In genomic region chr10:80683647-80684046, GRCm38 (mm10) we compare ENCODE assay signal across 21 mouse cellular contexts. TPM values are rescaled to one million over a fixed set of nuclear protein-coding genes. Genes with fewer than 3 reads are reported as not detected.
DNase-seq lines count a peak whose midpoint lies in the region; ATAC-seq lines count a peak whose summit lies in the region.
"Had no signal": no experiment of that assay in that cellular context is flagged by ENCODE, and none has a peak within 500 bp of the region (broad histone marks: within the 10 kb centered on the region; RNA-seq: fewer than 3 reads in every experiment).

No protein-coding gene starts in this region.

- no peaks in the 10 kb centered on the region for H3K9me3 ChIP-seq in heart, embryonic 11.5 days (replicated peaks; ENCODE audit: control insufficient read depth, low read length)
- no peaks in the 10 kb centered on the region for H3K9me3 ChIP-seq in neural tube, embryonic 13.5 days
- no peaks in the 10 kb centered on the region for H3K9me3 ChIP-seq in neural tube, embryonic 15.5 days (replicated peaks)
- no peaks in the 10 kb centered on the region for H3K9me3 ChIP-seq in liver, embryonic 15.5 days (replicated peaks)
- H3K9me3 ChIP-seq: embryonic facial prominence, embryonic 10.5 days; embryonic facial prominence, embryonic 15.5 days; forebrain, embryonic 12.5 days; heart, embryonic 12.5 days; limb, embryonic 13.5 days; midbrain, embryonic 12.5 days; neural tube, embryonic 12.5 days had no signal

- peak; percentile 53 to 73 for DNase-seq in adrenal gland, adult (ENCODE audit: inconsistent age in 2 of 2, low spot score in 1 of 2)
- DNase-seq in adrenal gland, postnatal 14 days: no peak
- no peak for DNase-seq in heart, adult 8-10 months (ENCODE audit: low spot score)
- DNase-seq in urinary bladder, postnatal 10 days (ENCODE audit: low spot score): no peak

- H3K9ac ChIP-seq in heart, embryonic 11.5 days (ENCODE audit: low read depth, low read length): no peak overlapping the region
- H3K9ac ChIP-seq in neural tube, embryonic 13.5 days: no peak overlapping the region
- no peak overlapping the region for H3K9ac ChIP-seq in neural tube, embryonic 15.5 days (replicated peaks)
- no peak overlapping the region for H3K9ac ChIP-seq in liver, embryonic 15.5 days
- H3K9ac ChIP-seq: embryonic facial prominence, embryonic 15.5 days; forebrain, embryonic 12.5 days; forebrain, postnatal 0 days; heart, embryonic 12.5 days; hindbrain, embryonic 14.5 days; limb, embryonic 13.5 days; lung, embryonic 14.5 days; midbrain, embryonic 12.5 days; neural tube, embryonic 12.5 days had no signal

- WGBS in heart, embryonic 11.5 days (ENCODE audit: insufficient replicate concordance): 86% methylated on average over 1 of the region's 1 CpGs
- 91% methylated on average over 1 of the region's 1 CpGs for WGBS in neural tube, embryonic 13.5 days
- 91% methylated on average over 1 of the region's 1 CpGs for WGBS in neural tube, embryonic 15.5 days
- WGBS in liver, embryonic 15.5 days (ENCODE audit: insufficient replicate concordance): 85% methylated on average over 1 of the region's 1 CpGs

- 0 out of 2 replicates have a peak overlapping the region, but pooled peaks have one; percentile 2 for H3K27ac ChIP-seq in heart, embryonic 11.5 days (ENCODE audit: low read depth, low read length)
- no peak overlapping the region for H3K27ac ChIP-seq in neural tube, embryonic 13.5 days (replicated peaks)
- no peak overlapping the region for H3K27ac ChIP-seq in neural tube, embryonic 15.5 days (replicated peaks)
- peak overlapping the region; percentile 94 for H3K27ac ChIP-seq in liver, embryonic 15.5 days (replicated peaks)
- H3K27ac ChIP-seq: embryonic facial prominence, embryonic 10.5 days; embryonic facial prominence, embryonic 15.5 days; forebrain, embryonic 12.5 days; hindbrain, embryonic 14.5 days; layer of hippocampus, adult 2 months; limb, embryonic 13.5 days; midbrain, embryonic 12.5 days; neural tube, embryonic 12.5 days had no signal

- peaks cover 7% of the 10 kb centered on the region for H3K36me3 ChIP-seq in heart, embryonic 11.5 days (ENCODE audit: control insufficient read depth, insufficient read depth, low read length)
- H3K36me3 ChIP-seq in neural tube, embryonic 13.5 days: peaks cover 54% of the 10 kb centered on the region
- H3K36me3 ChIP-seq in neural tube, embryonic 15.5 days: peaks cover 45% of the 10 kb centered on the region
- peaks cover 42% of the 10 kb centered on the region for H3K36me3 ChIP-seq in liver, embryonic 15.5 days (replicated peaks)

- no peaks in the 10 kb centered on the region for H3K27me3 ChIP-seq in heart, embryonic 11.5 days (ENCODE audit: control insufficient read depth, insufficient read depth, low read length)
- no peaks in the 10 kb centered on the region for H3K27me3 ChIP-seq in neural tube, embryonic 13.5 days
- no peaks in the 10 kb centered on the region for H3K27me3 ChIP-seq in neural tube, embryonic 15.5 days (replicated peaks)
- H3K27me3 ChIP-seq in liver, embryonic 15.5 days: no peaks in the 10 kb centered on the region
- H3K27me3 ChIP-seq: CH12.LX; embryonic facial prominence, embryonic 15.5 days; forebrain, embryonic 12.5 days; heart, embryonic 12.5 days; limb, embryonic 13.5 days; midbrain, embryonic 12.5 days; neural tube, embryonic 12.5 days had no signal

- ATAC-seq in heart, embryonic 11.5 days (replicated peaks; ENCODE audit: insufficient number of reproducible peaks, low FRiP score, low TSS enrichment): no peak
- no peak for ATAC-seq in neural tube, embryonic 13.5 days (ENCODE audit: low read depth)
- ATAC-seq in neural tube, embryonic 15.5 days (ENCODE audit: low FRiP score): no peak
- no peak for ATAC-seq in liver, embryonic 15.5 days (ENCODE audit: insufficient read depth)
- ATAC-seq: forebrain, postnatal 0 days had no signal

- H3K4me2 ChIP-seq in heart, embryonic 11.5 days: no peak overlapping the region
- H3K4me2 ChIP-seq in neural tube, embryonic 13.5 days: no peak overlapping the region
- H3K4me2 ChIP-seq in neural tube, embryonic 15.5 days: no peak overlapping the region
- H3K4me2 ChIP-seq in liver, embryonic 15.5 days: no peak overlapping the region
- H3K4me2 ChIP-seq: embryonic facial prominence, embryonic 15.5 days; forebrain, embryonic 12.5 days; heart, embryonic 12.5 days; hindbrain, embryonic 14.5 days; limb, embryonic 13.5 days; lung, embryonic 14.5 days; midbrain, embryonic 12.5 days; neural tube, embryonic 12.5 days had no signal

- no peak overlapping the region for H3K4me3 ChIP-seq in heart, embryonic 11.5 days (ENCODE audit: low read depth, low read length)
- 0 out of 2 replicates have a peak overlapping the region, but pooled peaks have one; percentile 1 for H3K4me3 ChIP-seq in neural tube, embryonic 13.5 days
- no peak overlapping the region for H3K4me3 ChIP-seq in neural tube, embryonic 15.5 days (replicated peaks)
- H3K4me3 ChIP-seq in liver, embryonic 15.5 days (replicated peaks): no peak overlapping the region
- H3K4me3 ChIP-seq: embryonic facial prominence, embryonic 10.5 days; embryonic facial prominence, embryonic 15.5 days; forebrain, embryonic 12.5 days; heart, embryonic 12.5 days; layer of hippocampus, adult 2 months; limb, embryonic 13.5 days; midbrain, embryonic 12.5 days; myocyte; neural tube, embryonic 12.5 days had no signal

- peaks cover 15% of the 10 kb centered on the region for H3K4me1 ChIP-seq in heart, embryonic 11.5 days (ENCODE audit: control insufficient read depth, insufficient read depth, low read length)
- H3K4me1 ChIP-seq in neural tube, embryonic 13.5 days (replicated peaks): peaks cover 17% of the 10 kb centered on the region
- peaks cover 11% of the 10 kb centered on the region for H3K4me1 ChIP-seq in neural tube, embryonic 15.5 days
- H3K4me1 ChIP-seq in liver, embryonic 15.5 days (replicated peaks): peaks cover 65% of the 10 kb centered on the region

RNA-seq across cellular contexts. Expression of gene Mknk2, which starts 5.7 kb away (rescaled TPM):
- 224 and 226 TPM in 2 replicates for total RNA-seq in adrenal gland, postnatal 14 days (2021)
- polyA plus RNA-seq in heart, embryonic 11.5 days (2014; fragmentation: Nextera tagmentation; extraction: Ambion mirVana): 62.1 and 68.8 TPM in 2 replicates
- 100 to 1,000 TPM; 197 to 243 (median 216) TPM for total RNA-seq in heart, adult 8-10 months (2022)
- 61.4 and 63.4 TPM in 2 replicates for polyA plus RNA-seq in neural tube, embryonic 13.5 days (2015; fragmentation: Nextera tagmentation; extraction: Ambion mirVana)
- polyA plus RNA-seq in neural tube, embryonic 15.5 days (2015; fragmentation: Nextera tagmentation; extraction: Ambion mirVana): 56.2 and 70.3 TPM in 2 replicates
- polyA plus RNA-seq in liver, embryonic 15.5 days (2015; fragmentation: Nextera tagmentation; extraction: Ambion mirVana): 74.9 and 84.6 TPM in 2 replicates

RNA-seq across cellular contexts. Expression of gene Mob3a, which starts 18.1 kb away (rescaled TPM):
- total RNA-seq in adrenal gland, postnatal 14 days (2021): 12.8 and 24.1 TPM in 2 replicates
- polyA plus RNA-seq in heart, embryonic 11.5 days (2014; fragmentation: Nextera tagmentation; extraction: Ambion mirVana): 38.9 and 39.0 TPM in 2 replicates
- 1 to 10 TPM; 3.8 to 6.0 (median 5.4) TPM for total RNA-seq in heart, adult 8-10 months (2022)
- 46.4 and 55.1 TPM in 2 replicates for polyA plus RNA-seq in neural tube, embryonic 13.5 days (2015; fragmentation: Nextera tagmentation; extraction: Ambion mirVana)
- polyA plus RNA-seq in neural tube, embryonic 15.5 days (2015; fragmentation: Nextera tagmentation; extraction: Ambion mirVana): 53.0 and 58.8 TPM in 2 replicates
- polyA plus RNA-seq in liver, embryonic 15.5 days (2015; fragmentation: Nextera tagmentation; extraction: Ambion mirVana): 28.0 and 31.6 TPM in 2 replicates

RNA-seq across cellular contexts. Expression of gene Izumo4, which starts 18.3 kb away (rescaled TPM):
- 12.1 and 12.6 TPM in 2 replicates for total RNA-seq in adrenal gland, postnatal 14 days (2021)
- 8.2 and 8.5 TPM in 2 replicates for polyA plus RNA-seq in heart, embryonic 11.5 days (2014; fragmentation: Nextera tagmentation; extraction: Ambion mirVana)
- 1 to 10 TPM; 2.2 to 5.3 (median 3.6) TPM for total RNA-seq in heart, adult 8-10 months (2022)
- 37.2 and 39.1 TPM in 2 replicates for polyA plus RNA-seq in neural tube, embryonic 13.5 days (2015; fragmentation: Nextera tagmentation; extraction: Ambion mirVana)
- polyA plus RNA-seq in neural tube, embryonic 15.5 days (2015; fragmentation: Nextera tagmentation; extraction: Ambion mirVana): 43.3 and 46.8 TPM in 2 replicates
- 7.1 and 8.1 TPM in 2 replicates for polyA plus RNA-seq in liver, embryonic 15.5 days (2015; fragmentation: Nextera tagmentation; extraction: Ambion mirVana)

RNA-seq across cellular contexts. Expression of gene Btbd2, which starts 26.8 kb away (rescaled TPM):
- 53.5 and 58.0 TPM in 2 replicates for total RNA-seq in adrenal gland, postnatal 14 days (2021)
- polyA plus RNA-seq in heart, embryonic 11.5 days (2014; fragmentation: Nextera tagmentation; extraction: Ambion mirVana): 37.6 and 47.0 TPM in 2 replicates
- 10 to 100 TPM; 44.0 to 52.5 (median 48.5) TPM for total RNA-seq in heart, adult 8-10 months (2022)
- polyA plus RNA-seq in neural tube, embryonic 13.5 days (2015; fragmentation: Nextera tagmentation; extraction: Ambion mirVana): 93.9 and 100.0 TPM in 2 replicates
- 91.9 and 92.1 TPM in 2 replicates for polyA plus RNA-seq in neural tube, embryonic 15.5 days (2015; fragmentation: Nextera tagmentation; extraction: Ambion mirVana)
- 14.4 and 15.9 TPM in 2 replicates for polyA plus RNA-seq in liver, embryonic 15.5 days (2015; fragmentation: Nextera tagmentation; extraction: Ambion mirVana)

RNA-seq across cellular contexts. Expression of gene Ap3d1, which starts 58.4 kb away (rescaled TPM):
- total RNA-seq in adrenal gland, postnatal 14 days (2021): 80.3 and 85.6 TPM in 2 replicates
- polyA plus RNA-seq in heart, embryonic 11.5 days (2014; fragmentation: Nextera tagmentation; extraction: Ambion mirVana): 51.5 and 59.3 TPM in 2 replicates
- 10 to 100 TPM; 41.2 to 44.5 (median 43.4) TPM for total RNA-seq in heart, adult 8-10 months (2022)
- 106 and 114 TPM in 2 replicates for polyA plus RNA-seq in neural tube, embryonic 13.5 days (2015; fragmentation: Nextera tagmentation; extraction: Ambion mirVana)
- polyA plus RNA-seq in neural tube, embryonic 15.5 days (2015; fragmentation: Nextera tagmentation; extraction: Ambion mirVana): 108 and 115 TPM in 2 replicates
- polyA plus RNA-seq in liver, embryonic 15.5 days (2015; fragmentation: Nextera tagmentation; extraction: Ambion mirVana): 20.2 and 21.8 TPM in 2 replicates

Comparison
In these comparisons a context has a peak if more than half of its experiments do, and no peak if none do; other contexts are left out.
1. DNase-seq: peak in adrenal gland, adult (2 of 2); none in adrenal gland, postnatal 14 days (single experiment), heart, adult 8-10 months (single experiment) and urinary bladder, postnatal 10 days (single experiment).
2. H3K27ac ChIP-seq: peak in heart, embryonic 11.5 days (single experiment) and liver, embryonic 15.5 days (single experiment); none in neural tube, embryonic 13.5 days (single experiment) and neural tube, embryonic 15.5 days (single experiment).